Mouse (Mus musculus) midbrain, embryonic 14.5 days (tissue): ENCODE measurements around the gene Tjp2. TPM values are rescaled to one million over a fixed set of nuclear protein-coding genes. Genes with fewer than 3 reads are reported as not detected.

Source experiments
- ATAC-seq: fragments of 200-750 bp; cut with Nextera tagmentation; 2 replicates; pipeline ENCODE4 v1.8.0; 2017; ENCODE audit warnings: moderate number of reproducible peaks, moderate library complexity; ENCODE audit not compliant: low FRiP score, low TSS enrichment
- DNase-seq: peaks from one replicate; pipeline ENCODE4 v3.0.0-alpha.2; 2015
- H3K27ac ChIP-seq: fragments of 300-500 bp; sonication (generic); replicated peaks from 2 replicates; pipeline ENCODE4 v1.5.1; 2014; ENCODE audit warnings: mild to moderate bottlenecking, low read depth, low read length, moderate library complexity
- H3K27me3 ChIP-seq: fragments of 300-500 bp; sonication (generic); 2 replicates; pipeline ENCODE4 v1.6.1; 2014; ENCODE audit warnings: low read length, control low read depth, mixed read lengths; ENCODE audit not compliant: control insufficient read depth, insufficient read depth
- H3K36me3 ChIP-seq: fragments of 300-500 bp; sonication (generic); 2 replicates; pipeline ENCODE4 v1.6.1; 2014; ENCODE audit warnings: low read length, control low read depth; ENCODE audit not compliant: control insufficient read depth, insufficient read depth
- H3K4me1 ChIP-seq: fragments of 300-500 bp; sonication (generic); 2 replicates; pipeline ENCODE4 v1.6.1; 2014; ENCODE audit warnings: mild to moderate bottlenecking, antibody characterized with exemption, low read length, control low read depth; ENCODE audit not compliant: control insufficient read depth, insufficient read depth
- H3K4me2 ChIP-seq: fragments of 300-500 bp; sonication (generic); 2 replicates; pipeline ENCODE4 v1.6.1; 2014; ENCODE audit warnings: mild to moderate bottlenecking, low read length, moderate library complexity
- H3K4me3 ChIP-seq: fragments of 300-500 bp; sonication (generic); replicated peaks from 2 replicates; pipeline ENCODE4 v1.5.1; 2014; ENCODE audit warnings: low read depth, low read length
- H3K9ac ChIP-seq: fragments of 300-500 bp; sonication (generic); replicated peaks from 2 replicates; pipeline ENCODE4 v1.6.1; 2014; ENCODE audit warnings: mild to moderate bottlenecking, low read length, moderate library complexity
- H3K9me3 ChIP-seq: fragments of 300-500 bp; sonication (generic); 2 replicates; pipeline ENCODE4 v1.6.1; 2016; ENCODE audit warnings: low read length, control low read depth, mixed read lengths; ENCODE audit not compliant: control insufficient read depth
- WGBS: fragments of 180-500 bp; shearing (Covaris S2); extraction: QIAGEN DNeasy Blood & Tissue Kit; methylation state at CpG from one replicate; pipeline ENCODE4 v1.1.7; 2014; 5-methylcytosine and 5-hydroxymethylcytosine counted together
- polyA plus RNA-seq: library from polyadenylated mRNA; unstranded; fragments of >200 nt; fragmentation: Nextera tagmentation; extraction: Ambion mirVana; gene quantifications from 2 replicates; pipeline ENCODE4 v1.2.1, GENCODE M21; 2014

Tjp2 gene
- polyA plus RNA-seq, 1 experiment from 2014 or later: 15.5 TPM

DNA sequence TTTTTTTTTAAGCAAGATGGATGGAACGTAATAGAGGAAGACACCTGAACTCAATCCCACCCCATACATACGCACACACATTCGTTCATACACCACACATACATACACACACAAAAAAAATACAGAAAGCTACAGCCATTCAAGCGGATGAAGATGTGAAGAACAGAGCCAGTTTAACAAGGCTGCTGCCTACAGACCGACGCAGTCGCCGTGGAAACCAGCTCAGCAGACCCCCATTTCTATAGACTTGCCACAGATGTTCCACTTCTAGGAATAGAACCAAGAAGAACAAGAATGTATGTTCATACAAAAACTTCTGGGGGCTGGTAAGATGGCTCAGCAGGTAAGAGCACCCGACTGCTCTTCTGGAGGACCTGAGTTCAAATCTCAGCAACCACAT lies 8.1 kb downstream of the Tjp2 start:
- no peaks in the 10 kb centered on the region for H3K4me1 ChIP-seq
- DNase-seq (peak; percentile 51), ATAC-seq (no peak)
- H3K9me3 ChIP-seq: no peaks in the 10 kb centered on the region
- no peaks in the 10 kb centered on the region for H3K36me3 ChIP-seq
- H3K4me3 ChIP-seq: no peak overlapping the region
- WGBS: 58% methylated on average over 9 of the region's 9 CpGs
- no peak overlapping the region for H3K27ac ChIP-seq
- H3K4me2 ChIP-seq: no peak overlapping the region
- H3K9ac ChIP-seq: no peak overlapping the region
- no peaks in the 10 kb centered on the region for H3K27me3 ChIP-seq

DNA sequence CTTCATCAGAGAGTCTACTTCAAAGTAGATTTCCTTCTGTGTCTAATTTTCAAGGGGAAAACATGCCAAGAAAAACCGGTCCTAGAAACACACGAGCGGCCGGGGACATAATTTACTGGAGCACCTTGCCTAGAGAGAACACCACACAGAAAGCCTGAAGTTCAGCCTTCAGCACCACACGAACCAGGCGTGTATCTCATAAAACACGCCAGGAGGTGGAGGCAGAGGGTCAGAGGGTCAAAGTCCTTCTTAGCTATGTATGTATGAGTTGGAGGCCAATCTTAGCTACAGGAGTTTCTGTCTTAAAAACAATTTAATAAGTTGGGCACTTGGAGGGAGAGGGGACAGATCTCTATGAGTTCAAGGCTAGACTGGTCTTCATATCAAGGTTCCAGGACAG lies 9.9 kb downstream of the Tjp2 start:
- no peaks in the 10 kb centered on the region for H3K36me3 ChIP-seq
- DNase-seq (no peak), ATAC-seq (no peak)
- H3K4me1 ChIP-seq: no peaks in the 10 kb centered on the region
- H3K4me3 ChIP-seq: no peak overlapping the region
- no peaks in the 10 kb centered on the region for H3K9me3 ChIP-seq
- no peak overlapping the region for H3K27ac ChIP-seq
- no peaks in the 10 kb centered on the region for H3K27me3 ChIP-seq
- H3K9ac ChIP-seq: no peak overlapping the region
- WGBS: 93% methylated on average over 7 of the region's 7 CpGs
- no peak overlapping the region for H3K4me2 ChIP-seq

DNA sequence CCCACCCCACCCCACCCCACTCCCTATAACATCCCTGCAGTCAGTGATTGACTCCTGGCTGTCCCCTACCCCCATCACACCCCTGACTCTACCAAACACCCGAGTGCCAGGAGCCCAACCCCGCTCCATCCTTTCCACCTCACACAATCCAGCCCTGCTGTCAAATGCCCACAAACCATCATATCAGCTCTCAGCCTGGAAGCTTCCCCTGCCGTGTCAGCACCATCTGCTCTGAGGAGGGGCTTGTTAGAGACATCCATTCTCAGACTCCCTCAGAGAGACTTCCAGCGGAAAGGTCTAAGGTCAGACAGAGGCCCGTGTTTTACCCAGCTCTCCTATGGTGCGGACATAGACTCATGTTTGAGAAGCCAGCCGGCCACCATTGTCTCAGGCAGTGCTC lies 11.5 kb downstream of the Tjp2 start:
- DNase-seq: no peak
- Histone ChIP-seq H3K4me2 (no peak overlapping the region), H3K27ac (no peak overlapping the region), H3K4me1 (no peaks in the 10 kb centered on the region), H3K36me3 (no peaks in the 10 kb centered on the region), H3K9me3 (no peaks in the 10 kb centered on the region), H3K4me3 (no peak overlapping the region), H3K27me3 (no peaks in the 10 kb centered on the region), H3K9ac (no peak overlapping the region)
- WGBS: 53% methylated on average over 7 of the region's 7 CpGs
- no peak for ATAC-seq

DNA sequence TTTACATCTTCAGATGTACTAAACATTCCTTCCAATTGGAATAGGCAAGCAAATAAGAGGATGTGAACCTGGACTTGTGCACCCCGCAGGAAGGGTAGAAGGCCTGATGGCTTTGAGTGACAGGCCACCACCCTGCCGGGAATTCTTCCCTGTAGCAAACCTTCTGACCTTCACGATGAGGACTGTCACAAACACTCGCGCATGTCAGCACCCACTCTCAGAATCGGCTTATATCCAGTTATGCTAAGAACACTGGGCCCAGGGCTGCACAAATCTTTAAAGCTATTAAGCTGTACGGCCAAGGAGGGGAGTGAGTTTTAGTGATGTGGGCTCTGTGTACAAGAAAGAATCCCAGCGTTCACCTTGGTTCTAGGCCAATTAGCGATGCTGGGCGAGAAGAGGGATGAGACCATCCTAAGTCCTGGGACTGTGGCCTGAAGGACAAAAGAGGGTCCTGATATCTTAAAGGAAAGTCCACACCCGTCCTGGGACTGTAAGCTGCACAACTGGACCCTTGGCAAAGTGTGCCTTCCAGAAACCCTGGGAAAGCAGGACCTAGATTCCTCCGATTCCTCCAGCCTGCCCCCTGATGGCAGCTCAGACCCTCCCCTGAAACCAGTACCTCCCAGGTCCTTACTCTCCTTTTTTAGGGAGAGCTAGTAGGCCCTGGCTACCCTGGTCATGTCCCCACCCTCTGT lies 12.1 kb downstream of the Tjp2 start:
- no peaks in the 10 kb centered on the region for H3K27me3 ChIP-seq
- 84% methylated on average over 12 of the region's 12 CpGs for WGBS
- H3K4me2 ChIP-seq: no peak overlapping the region
- DNase-seq (no peak), ATAC-seq (no peak)
- no peak overlapping the region for H3K4me3 ChIP-seq
- H3K27ac ChIP-seq: no peak overlapping the region
- no peaks in the 10 kb centered on the region for H3K36me3 ChIP-seq
- H3K9me3 ChIP-seq: no peaks in the 10 kb centered on the region
- no peaks in the 10 kb centered on the region for H3K4me1 ChIP-seq
- no peak overlapping the region for H3K9ac ChIP-seq

DNA sequence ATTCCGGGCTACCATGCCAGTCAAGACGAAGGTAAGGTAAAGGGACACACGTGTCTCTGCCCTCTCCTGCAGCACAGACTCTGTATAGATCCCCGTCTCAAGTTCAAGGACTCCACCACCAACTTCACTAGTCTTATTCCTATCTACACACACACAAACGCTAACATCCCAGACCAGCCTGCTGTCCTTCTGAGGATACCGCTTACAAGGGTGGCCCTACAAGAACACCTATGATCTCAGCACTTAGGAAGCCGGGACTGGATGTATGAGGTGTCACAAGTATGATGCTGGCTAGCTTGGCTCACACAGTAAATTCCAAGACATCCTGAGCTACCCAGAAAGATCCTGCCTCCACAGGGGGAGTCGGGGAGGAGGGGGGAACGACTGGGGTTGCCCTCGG lies 13.7 kb downstream of the Tjp2 start:
- no peaks in the 10 kb centered on the region for H3K36me3 ChIP-seq
- no peak overlapping the region for H3K4me2 ChIP-seq
- 91% methylated on average over 10 of the region's 10 CpGs for WGBS
- no peaks in the 10 kb centered on the region for H3K27me3 ChIP-seq
- no peaks in the 10 kb centered on the region for H3K4me1 ChIP-seq
- no peak for DNase-seq
- H3K27ac ChIP-seq: no peak overlapping the region
- no peak overlapping the region for H3K4me3 ChIP-seq
- no peaks in the 10 kb centered on the region for H3K9me3 ChIP-seq
- no peak overlapping the region for H3K9ac ChIP-seq
- ATAC-seq: no peak

DNA sequence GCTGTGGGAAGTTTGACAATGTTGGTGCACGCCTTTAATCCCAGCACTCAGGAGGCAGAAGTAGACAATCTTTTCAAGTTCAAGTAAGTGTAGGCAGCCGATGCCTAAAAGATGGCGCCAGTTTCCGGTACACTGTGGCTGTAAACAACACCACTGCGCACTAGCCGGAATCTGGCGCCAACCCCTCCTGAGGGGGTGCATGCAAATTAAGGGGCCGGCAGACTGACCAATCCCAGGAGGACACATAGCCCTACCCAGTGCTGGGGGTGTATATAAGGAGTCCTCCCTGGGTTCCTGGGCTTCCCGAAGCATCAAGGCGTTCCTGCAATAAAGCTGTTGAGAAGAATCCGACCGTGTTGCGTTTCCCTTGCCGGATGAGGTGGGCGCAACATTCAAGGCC lies 15.3 kb downstream of the Tjp2 start:
- Histone ChIP-seq H3K36me3 (no peaks in the 10 kb centered on the region), H3K4me2 (no peak overlapping the region), H3K9ac (no peak overlapping the region), H3K27ac (no peak overlapping the region), H3K4me1 (no peaks in the 10 kb centered on the region), H3K9me3 (no peaks in the 10 kb centered on the region), H3K27me3 (no peaks in the 10 kb centered on the region), H3K4me3 (no peak overlapping the region)
- DNase-seq (no peak), ATAC-seq (no peak)
- 94% methylated on average over 15 of the region's 15 CpGs for WGBS

DNA sequence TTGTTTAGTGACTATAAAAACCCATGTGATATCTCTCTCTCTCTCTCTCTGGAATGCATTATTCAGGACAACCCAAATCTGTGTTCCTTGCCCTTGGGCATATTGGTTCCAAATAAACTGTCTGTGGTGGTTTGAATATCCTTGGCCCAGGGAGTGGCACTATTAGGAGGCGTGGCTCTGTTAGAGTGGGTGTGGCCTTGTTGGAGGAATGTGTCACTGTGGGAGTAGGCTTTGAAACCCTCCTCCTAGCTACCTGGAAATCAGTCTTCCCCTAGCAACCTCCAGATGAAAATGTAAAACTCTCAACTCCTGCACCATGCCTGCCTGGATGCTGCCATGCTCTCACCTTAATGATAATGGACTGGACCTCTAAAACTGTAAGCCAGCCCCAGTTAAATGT lies 16.9 kb downstream of the Tjp2 start:
- no peaks in the 10 kb centered on the region for H3K4me1 ChIP-seq
- WGBS: 95% methylated on average over 1 of the region's 1 CpGs
- H3K4me2 ChIP-seq: no peak overlapping the region
- no peak overlapping the region for H3K27ac ChIP-seq
- no peaks in the 10 kb centered on the region for H3K9me3 ChIP-seq
- H3K4me3 ChIP-seq: no peak overlapping the region
- no peaks in the 10 kb centered on the region for H3K27me3 ChIP-seq
- H3K9ac ChIP-seq: no peak overlapping the region
- H3K36me3 ChIP-seq: no peaks in the 10 kb centered on the region
- ATAC-seq (no peak), DNase-seq (no peak)

DNA sequence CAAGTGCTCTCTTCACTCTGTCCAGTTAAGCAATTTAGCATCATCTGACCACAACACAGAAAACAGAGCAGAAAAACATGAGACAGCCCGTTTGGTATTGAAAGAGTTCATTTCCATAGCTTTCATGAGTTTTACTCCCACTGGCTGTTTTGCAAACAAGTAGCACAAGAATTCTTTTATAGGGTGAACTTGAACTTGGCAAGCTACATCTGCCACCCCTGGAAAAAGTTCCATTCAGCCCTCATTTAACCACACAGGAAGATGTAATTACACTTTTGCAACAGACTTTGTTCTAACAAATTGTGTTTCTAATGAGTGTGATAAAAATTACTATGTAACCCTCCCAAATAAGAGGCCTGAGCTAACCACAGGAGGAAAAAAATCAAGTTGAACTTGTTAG lies 19.8 kb downstream of the Tjp2 start:
- Histone ChIP-seq H3K9ac (no peak overlapping the region), H3K4me2 (no peak overlapping the region), H3K27me3 (no peaks in the 10 kb centered on the region), H3K9me3 (no peaks in the 10 kb centered on the region), H3K4me1 (no peaks in the 10 kb centered on the region), H3K27ac (no peak overlapping the region), H3K36me3 (no peaks in the 10 kb centered on the region), H3K4me3 (no peak overlapping the region)
- ATAC-seq (no peak), DNase-seq (no peak)
- WGBS: 51% methylated on average over 1 of the region's 1 CpGs

DNA sequence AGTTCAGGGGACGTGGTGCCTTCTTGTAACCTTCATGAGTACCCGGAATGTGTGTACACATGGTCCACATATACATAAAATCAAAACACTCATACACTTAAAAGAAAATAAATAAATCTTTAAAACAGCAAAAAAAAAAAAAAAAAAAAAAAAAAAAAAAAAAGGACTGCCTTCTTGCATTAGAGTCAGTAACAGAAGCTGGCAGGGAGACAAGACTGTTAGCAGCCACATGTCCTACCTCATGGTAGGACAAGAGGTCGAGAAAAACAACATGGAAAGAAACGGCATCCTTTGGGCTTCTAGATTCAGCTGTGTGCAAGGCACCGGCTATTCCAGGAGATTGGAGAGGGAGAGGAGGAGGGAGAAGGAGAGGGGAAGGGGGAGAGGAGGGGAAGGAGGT lies 23.0 kb downstream of the Tjp2 start:
- DNase-seq (no peak), ATAC-seq (no peak)
- no peaks in the 10 kb centered on the region for H3K4me1 ChIP-seq
- 91% methylated on average over 5 of the region's 5 CpGs for WGBS
- H3K4me2 ChIP-seq: no peak overlapping the region
- H3K27ac ChIP-seq: no peak overlapping the region
- no peaks in the 10 kb centered on the region for H3K36me3 ChIP-seq
- no peaks in the 10 kb centered on the region for H3K27me3 ChIP-seq
- H3K9me3 ChIP-seq: no peaks in the 10 kb centered on the region
- H3K4me3 ChIP-seq: no peak overlapping the region
- H3K9ac ChIP-seq: no peak overlapping the region
